Mouse (Mus musculus) cerebellum, adult 18-20 months (tissue): ENCODE measurements at regions not wholly inside any gene's neighbourhood (a gene's known extent, or its start where the extent isn't known, plus 50 kb on each side); places are given as distances from the start of the nearest gene placed in this dataset.

Source experiments
- DNase-seq, 2 experiments: peaks; one replicate each; pipeline ENCODE4 v3.0.0; 2021

DNA sequence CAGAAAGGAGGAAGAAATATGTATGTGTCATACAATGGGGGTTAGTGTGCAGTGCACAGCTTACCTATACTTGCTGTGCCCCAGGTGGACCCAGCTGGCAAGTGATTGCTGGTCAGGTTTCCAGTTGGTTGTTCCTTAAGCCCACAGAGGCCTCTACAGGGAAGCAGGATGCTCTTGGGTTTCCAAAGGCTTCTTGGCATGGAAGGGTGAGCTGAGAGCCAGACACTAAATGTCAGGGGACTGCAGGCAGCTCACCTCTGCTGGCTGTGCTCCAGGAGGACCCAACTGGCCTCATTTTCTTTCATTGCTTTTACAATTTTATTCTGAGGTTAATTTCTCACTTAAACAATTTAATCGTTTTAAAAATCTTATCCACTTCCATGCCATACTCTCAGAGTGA is 108.1 kb downstream of the Gm10184 start:
- DNase-seq = peak; percentile 82 to 84

DNA sequence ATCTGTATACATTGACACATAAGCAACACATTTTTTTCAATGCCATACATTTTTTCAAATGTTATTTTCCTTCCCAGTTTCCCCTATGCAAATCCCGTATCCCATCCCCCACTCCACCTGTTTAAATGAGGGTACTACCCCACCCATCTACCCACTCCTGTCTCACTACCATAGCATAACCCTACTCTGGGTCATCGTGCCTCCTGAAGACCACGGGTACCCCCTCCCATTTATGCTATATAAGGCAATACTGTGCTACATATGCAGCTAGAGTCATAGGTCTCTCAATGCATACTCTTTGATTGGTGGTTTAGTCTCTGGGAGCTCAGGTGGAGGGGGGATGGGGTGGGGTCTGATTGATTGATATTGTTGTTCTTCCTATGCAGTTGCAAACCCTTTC is 132.7 kb downstream of the Gm10184 start:
- DNase-seq = no peak

DNA sequence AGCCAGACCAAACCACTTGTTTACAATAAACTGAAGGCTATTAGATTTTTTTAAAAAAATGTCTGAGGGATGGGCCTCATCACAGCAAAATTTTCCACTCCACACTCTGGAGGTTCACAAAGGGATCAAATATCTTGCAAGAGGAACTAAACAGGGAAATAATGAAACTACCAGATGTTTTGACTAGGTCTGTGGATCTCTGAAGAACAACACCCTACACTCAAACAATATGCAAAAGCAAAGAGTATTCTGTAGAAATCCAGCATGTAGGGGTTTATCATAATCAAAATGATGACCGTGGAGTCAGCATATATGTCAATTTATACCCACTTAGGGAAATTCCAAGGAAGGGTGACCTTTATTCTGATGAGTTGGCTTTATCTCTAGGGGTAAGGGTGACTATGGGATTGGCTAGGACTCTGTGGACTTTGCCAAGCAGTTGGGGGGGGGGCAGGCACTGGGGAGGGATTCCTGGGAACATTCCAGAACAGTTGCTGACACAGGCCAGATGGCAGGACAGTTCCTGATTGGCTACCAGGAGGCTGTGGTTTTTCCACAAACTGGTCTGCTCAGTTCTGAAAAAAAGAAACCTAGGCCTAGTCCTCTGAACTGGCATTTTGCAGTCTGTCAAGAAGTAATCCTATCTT is 143.9 kb downstream of the Gm10184 start:
- DNase-seq = no peak

DNA sequence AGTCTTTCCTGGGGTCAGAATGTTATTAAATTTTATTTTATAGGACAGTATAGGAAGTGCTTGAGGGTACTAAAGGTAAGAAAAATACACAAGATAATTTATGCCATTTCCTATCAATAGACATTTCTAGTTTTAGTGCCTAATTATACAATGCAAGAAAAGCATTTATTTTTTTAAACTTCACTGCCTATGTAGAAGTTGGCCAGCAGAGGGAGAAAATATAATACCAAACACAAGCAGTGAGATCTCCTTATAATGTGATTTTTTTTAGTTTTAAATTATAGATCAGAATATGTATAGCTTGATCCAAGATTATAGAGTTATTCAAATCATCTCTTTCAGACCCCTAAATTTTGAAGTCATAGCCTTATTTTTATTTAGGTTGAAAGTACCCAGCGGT is 172.8 kb downstream of the Gm10184 start:
- no peak for DNase-seq

DNA sequence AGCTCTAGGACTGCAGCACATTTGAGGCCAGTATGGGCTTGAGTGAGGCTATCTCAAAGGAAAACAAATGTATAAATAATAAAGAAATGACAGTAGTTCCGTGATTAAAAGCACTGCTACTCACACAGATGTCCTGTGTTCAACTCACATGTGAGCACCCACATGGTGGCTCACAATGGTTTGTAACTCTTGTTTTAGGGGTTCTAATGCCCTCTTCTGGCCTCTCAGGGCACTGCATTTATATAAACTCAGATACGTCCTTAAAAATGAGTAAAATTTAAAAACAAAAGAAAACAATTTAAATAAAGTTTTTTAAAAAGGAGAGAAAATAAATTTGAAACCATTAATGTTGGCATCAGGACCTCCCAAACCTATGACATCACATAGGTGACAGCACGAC is 184.7 kb downstream of the Gm10184 start:
- no peak for DNase-seq

DNA sequence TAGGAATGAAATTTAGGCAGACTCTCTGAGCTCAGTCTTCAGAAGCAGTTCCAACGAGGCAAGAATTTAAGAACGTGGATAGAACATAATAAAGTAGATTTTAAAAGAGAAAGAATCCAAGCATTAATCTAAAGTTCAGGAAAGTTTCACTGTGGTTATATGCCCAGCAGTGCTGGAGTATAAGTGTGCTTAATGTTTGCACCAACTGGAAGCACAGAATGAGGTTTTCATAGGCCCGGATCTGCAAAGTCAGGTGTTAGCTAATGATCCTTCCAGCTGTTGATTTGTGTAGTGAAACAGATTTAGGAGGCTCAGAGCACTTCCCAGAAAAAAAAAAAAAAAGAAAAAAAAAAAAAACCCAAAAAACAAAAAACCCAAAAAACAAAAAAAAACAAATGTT is 228.5 kb downstream of the Gm10184 start:
- DNase-seq = no peak

DNA sequence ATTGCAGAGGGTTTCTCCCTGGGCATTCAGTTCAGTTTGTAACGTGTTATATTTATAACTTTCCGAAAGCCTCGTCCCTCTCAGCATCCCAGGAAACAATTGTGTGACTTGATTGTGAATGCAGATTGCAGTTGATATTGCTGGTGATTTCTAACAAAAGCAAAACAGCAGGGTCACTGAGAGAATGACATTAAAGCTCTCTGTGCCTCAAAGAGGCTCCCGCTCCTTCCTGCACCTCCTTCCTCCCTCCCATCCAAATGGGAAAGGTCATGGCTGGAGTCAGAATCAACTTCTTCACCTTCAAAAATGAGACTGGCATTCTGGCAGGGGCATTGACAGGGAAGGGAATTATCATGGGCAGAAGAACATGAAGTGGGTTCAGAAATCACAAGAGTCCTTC is 251.9 kb downstream of the Gm10184 start:
- DNase-seq = no peak

DNA sequence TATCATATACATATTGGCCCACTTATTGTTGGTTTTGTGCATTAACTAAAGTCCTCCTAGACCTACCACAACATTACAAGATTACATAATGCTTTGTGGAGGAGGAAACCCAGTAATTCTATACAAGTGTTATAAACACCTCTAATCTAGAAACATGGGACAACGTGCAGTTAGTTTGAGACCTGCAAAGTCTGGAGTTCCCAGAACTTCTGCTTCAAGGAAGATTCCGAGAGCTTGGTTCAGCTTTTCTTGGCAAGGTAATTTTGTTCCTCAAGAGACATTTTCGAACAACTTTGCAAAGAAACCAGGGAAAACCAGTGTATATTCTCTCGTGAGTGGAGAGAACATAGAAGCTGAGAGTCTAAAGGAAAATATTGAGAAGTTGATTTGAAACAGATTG is 254.0 kb downstream of the Gm10184 start:
- DNase-seq = no peak

DNA sequence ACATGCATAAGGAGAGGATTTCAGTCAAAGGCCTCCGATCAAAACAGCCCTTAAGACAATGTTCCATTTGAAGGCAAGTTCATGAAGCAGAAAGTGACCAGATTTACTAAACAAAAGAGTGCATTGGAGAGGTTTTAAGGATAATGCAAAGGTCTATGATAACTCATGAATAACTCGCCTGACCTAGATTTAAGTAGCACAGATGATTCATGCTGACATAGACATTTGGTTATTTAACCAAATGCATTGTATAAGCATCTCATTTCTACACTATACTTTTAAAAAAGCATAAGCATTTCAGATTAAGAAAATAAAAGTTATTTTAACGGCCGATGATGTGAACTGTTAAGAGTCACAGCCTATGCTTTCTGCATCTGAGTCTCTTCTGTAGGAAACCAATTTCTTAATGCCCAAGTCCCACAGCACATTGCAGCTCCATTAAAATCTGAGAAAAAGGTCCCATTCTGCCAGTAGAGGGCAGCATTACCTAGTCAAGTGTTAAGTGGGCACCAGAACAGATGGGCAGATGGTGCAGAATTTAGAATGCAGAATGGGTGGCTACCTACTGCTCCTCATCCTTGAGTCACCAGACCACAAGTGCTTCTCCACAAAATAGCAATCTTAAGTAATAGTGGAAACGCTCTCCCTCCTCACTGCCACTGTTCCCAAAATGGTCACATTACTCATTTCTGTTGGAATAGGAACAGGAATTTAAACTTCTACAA is 256.0 kb downstream of the Gm10184 start:
- DNase-seq = peak; percentile 82 to 86

DNA sequence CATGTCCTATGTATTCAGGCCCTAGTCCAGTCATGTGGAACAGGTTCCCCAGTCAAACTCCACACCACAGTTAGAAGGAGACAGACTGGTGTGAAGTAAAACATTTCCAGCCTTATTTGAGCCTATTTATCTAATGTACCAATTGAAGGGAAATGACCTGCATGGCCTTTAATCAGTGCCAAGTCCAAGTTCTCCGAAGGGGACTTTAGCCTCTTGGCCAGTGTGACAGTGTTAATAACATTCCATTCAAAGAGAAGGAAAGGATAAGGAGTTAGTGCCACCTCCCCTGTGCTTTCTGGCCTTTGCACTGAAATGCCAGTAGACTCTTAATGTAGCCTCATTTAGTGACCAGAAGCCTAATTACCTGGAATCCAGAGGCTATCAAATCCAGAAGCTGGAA is 264.2 kb downstream of the Gm10184 start:
- no peak for DNase-seq
